Mouse (Mus musculus) CH12.LX (cell line): ENCODE data around the gene Map2k6.

Source experiments
- CHD2 ChIP-seq: IDR thresholded peaks from 2 replicates; pipeline ENCODE4 v1.6.1; 2011; ENCODE audit warnings: low read length, improper control_type of control experiment
- CTCF ChIP-seq, 2 experiments: IDR thresholded peaks in 1 of 2; conservative IDR thresholded peaks in 1 of 2; 2 replicates each; pipeline ENCODE4 v1.5.1; 2011 to 2012; ENCODE audit warnings: low read depth in 2 of 2, low read length in 2 of 2, improper control_type of control experiment in 1 of 2, inconsistent platforms in 1 of 2, mild to moderate bottlenecking in 1 of 2, moderate library complexity in 1 of 2
- EP300 ChIP-seq: IDR thresholded peaks from 2 replicates; pipeline ENCODE4 v1.6.1; 2011; ENCODE audit warnings: low read length, improper control_type of control experiment
- HCFC1 ChIP-seq: IDR thresholded peaks from 2 replicates; pipeline ENCODE4 v1.6.1; 2012; ENCODE audit warnings: low read depth, mild to moderate bottlenecking, inconsistent platforms, low read length, improper control_type of control experiment
- MAFK ChIP-seq: IDR thresholded peaks from 2 replicates; pipeline ENCODE4 v1.6.1; 2011; ENCODE audit warnings: low read length, improper control_type of control experiment; ENCODE audit not compliant: insufficient replicate concordance
- MAX ChIP-seq: IDR thresholded peaks from 2 replicates; pipeline ENCODE4 v1.6.1; 2011; ENCODE audit warnings: low read length, improper control_type of control experiment
- MEF2A ChIP-seq: IDR thresholded peaks from 2 replicates; pipeline ENCODE4 v1.6.1; 2014; ENCODE audit warnings: low read depth, mild to moderate bottlenecking, inconsistent platforms, low read length, improper control_type of control experiment, borderline replicate concordance
- NRF1 ChIP-seq: IDR thresholded peaks from 2 replicates; pipeline ENCODE4 v1.6.1; 2014; ENCODE audit warnings: low read depth, mild to moderate bottlenecking, inconsistent platforms, low read length, improper control_type of control experiment, moderate library complexity
- POLR2A ChIP-seq: IDR thresholded peaks from 2 replicates; pipeline ENCODE4 v1.6.1; 2011; ENCODE audit warnings: low read depth, mild to moderate bottlenecking, improper control_type of control experiment, low read length
- ZKSCAN1 ChIP-seq: IDR thresholded peaks from 2 replicates; pipeline ENCODE4 v1.6.1; 2012; ENCODE audit warnings: low read depth, inconsistent platforms, low read length, improper control_type of control experiment, borderline replicate concordance

GRCm38 (mm10) chr11:110481406-110481805 is 82.5 kb downstream of the Map2k6 start:
- no peak for TF ChIP-seq MAX
- no peak for TF ChIP-seq ZKSCAN1
- TF ChIP-seq POLR2A = no peak
- TF ChIP-seq NRF1 = no peak
- TF ChIP-seq EP300 = no peak
- no peak for TF ChIP-seq CTCF (conservative IDR thresholded peaks at IDR 0.05 in 1 of 2, IDR thresholded peaks at IDR 0.05 in 1 of 2; ENCODE audit: low read depth in 2 of 2, low read length in 2 of 2)
- no peak for TF ChIP-seq MAFK
- TF ChIP-seq MEF2A = no peak
- no peak for TF ChIP-seq HCFC1
- TF ChIP-seq CHD2 = no peak
